Mouse (Mus musculus): ENCODE measurements around the gene Prickle3. TPM values are rescaled to one million over a fixed set of nuclear protein-coding genes. Genes with fewer than 3 reads are reported as not detected.

Prickle3 gene
- polyA plus RNA-seq (2014; fragmentation: Nextera tagmentation; extraction: Ambion mirVana): 2.4 and 3.1 TPM in 2 replicates

GRCm38 (mm10) chrX:7657221-7657639 lies at the start of gene Prickle3:
TSS of gene Prickle3 (plus strand) at chrX:7657260.
- Histone ChIP-seq H3K27me3 (ENCODE audit: control insufficient read depth, insufficient read depth, low read length) (no peaks in the 10 kb centered on the region), H3K9ac (ENCODE audit: low read length) (peak within 1 kb of the TSS; percentile 39), H3K4me2 (ENCODE audit: low read depth) (peak within 1 kb of the TSS; percentile 36), H3K9me3 (ENCODE audit: control insufficient read depth, low read length) (no peaks in the 10 kb centered on the region), H3K36me3 (ENCODE audit: control insufficient read depth, insufficient read depth, low read length) (no peaks in the 10 kb centered on the region), H3K27ac (ENCODE audit: low read depth, low read length) (no peak within 1 kb of the TSS), H3K4me3 (ENCODE audit: low read depth, low read length) (peak within 1 kb of the TSS; percentile 31), H3K4me1 (ENCODE audit: control insufficient read depth, insufficient read depth, low read length) (no peaks in the 10 kb centered on the region)
- DNase-seq (ENCODE audit: low spot score): no peak
- WGBS: 35% methylated on average over 26 of the region's 26 CpGs
- ATAC-seq (ENCODE audit: insufficient read depth, low FRiP score, low TSS enrichment): no peak

- DNase-seq (ENCODE audit: low spot score) (no peak), ATAC-seq (ENCODE audit: insufficient read depth, low FRiP score, low TSS enrichment) (0 out of 2 replicates have a peak, but pooled peaks have one; percentile 16)
- Histone ChIP-seq H3K27ac (ENCODE audit: low read depth, low read length) (no peak overlapping the region), H3K9me3 (ENCODE audit: control insufficient read depth, low read length) (no peaks in the 10 kb centered on the region), H3K4me1 (ENCODE audit: control insufficient read depth, insufficient read depth, low read length) (no peaks in the 10 kb centered on the region), H3K27me3 (ENCODE audit: control insufficient read depth, insufficient read depth, low read length) (no peaks in the 10 kb centered on the region), H3K9ac (ENCODE audit: low read length) (no peak overlapping the region), H3K4me3 (ENCODE audit: low read depth, low read length) (peak overlapping the region; percentile 22), H3K4me2 (ENCODE audit: low read depth) (peak overlapping the region; percentile 54), H3K36me3 (ENCODE audit: control insufficient read depth, insufficient read depth, low read length) (no peaks in the 10 kb centered on the region)
- WGBS: 16% methylated on average over 21 of the region's 21 CpGs
Measured at GRCm38 (mm10) chrX:7610035-7610434, 47.0 kb upstream of the Prickle3 start.

DNA sequence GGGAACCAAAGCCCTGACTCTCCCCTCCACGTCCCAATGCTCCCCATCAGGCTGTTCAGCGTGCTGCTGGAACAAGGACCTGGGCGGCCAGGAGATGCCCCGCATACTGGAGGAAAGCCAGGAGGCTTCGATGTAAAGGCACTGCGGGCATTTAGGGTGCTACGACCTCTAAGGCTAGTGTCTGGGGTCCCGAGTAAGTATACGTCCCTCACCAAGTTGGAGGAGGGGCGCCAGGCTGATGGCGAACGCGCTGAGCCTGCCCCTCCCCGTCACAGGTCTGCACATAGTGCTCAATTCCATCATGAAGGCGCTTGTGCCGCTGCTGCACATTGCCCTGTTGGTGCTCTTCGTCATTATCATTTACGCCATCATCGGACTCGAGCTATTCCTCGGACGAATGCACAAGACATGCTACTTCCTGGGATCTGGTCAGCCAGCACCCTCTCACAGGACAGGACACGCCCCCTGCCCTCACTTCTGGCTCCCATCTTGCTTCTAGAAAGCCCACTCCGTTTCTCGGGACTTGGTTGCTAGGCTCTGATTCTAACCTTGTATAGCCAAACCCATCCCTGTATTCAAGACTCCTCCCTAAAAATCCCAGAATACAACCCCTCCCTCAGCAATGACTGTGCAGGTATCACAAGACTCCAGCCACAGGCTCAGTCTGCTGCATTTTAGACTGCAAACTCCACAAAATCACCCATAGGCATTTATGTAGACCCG lies 46.4 kb upstream of the Prickle3 start:
- ATAC-seq (ENCODE audit: insufficient read depth, low FRiP score, low TSS enrichment): no peak
- peak overlapping the region; percentile 22 for H3K4me3 ChIP-seq (ENCODE audit: low read depth, low read length)
- no peaks in the 10 kb centered on the region for H3K36me3 ChIP-seq (ENCODE audit: control insufficient read depth, insufficient read depth, low read length)
- H3K9me3 ChIP-seq (ENCODE audit: control insufficient read depth, low read length): no peaks in the 10 kb centered on the region
- H3K4me2 ChIP-seq (ENCODE audit: low read depth): peak overlapping the region; percentile 54
- no peak overlapping the region for H3K27ac ChIP-seq (ENCODE audit: low read depth, low read length)
- DNase-seq (ENCODE audit: low spot score): peak; percentile 13
- no peaks in the 10 kb centered on the region for H3K4me1 ChIP-seq (ENCODE audit: control insufficient read depth, insufficient read depth, low read length)
- WGBS: 18% methylated on average over 26 of the region's 26 CpGs
- H3K9ac ChIP-seq (ENCODE audit: low read length): no peak overlapping the region
- H3K27me3 ChIP-seq (ENCODE audit: control insufficient read depth, insufficient read depth, low read length): no peaks in the 10 kb centered on the region

GRCm38 (mm10) chrX:7617889-7618551 lies 39.0 kb upstream of the Prickle3 start:
- no peaks in the 10 kb centered on the region for H3K4me1 ChIP-seq (ENCODE audit: control insufficient read depth, insufficient read depth, low read length)
- H3K9ac ChIP-seq (ENCODE audit: low read length): no peak overlapping the region
- H3K9me3 ChIP-seq (ENCODE audit: control insufficient read depth, low read length): no peaks in the 10 kb centered on the region
- H3K27ac ChIP-seq (ENCODE audit: low read depth, low read length): no peak overlapping the region
- no peak overlapping the region for H3K4me3 ChIP-seq (ENCODE audit: low read depth, low read length)
- no peak for ATAC-seq (ENCODE audit: insufficient read depth, low FRiP score, low TSS enrichment)
- H3K36me3 ChIP-seq (ENCODE audit: control insufficient read depth, insufficient read depth, low read length): no peaks in the 10 kb centered on the region
- no peaks in the 10 kb centered on the region for H3K27me3 ChIP-seq (ENCODE audit: control insufficient read depth, insufficient read depth, low read length)
- H3K4me2 ChIP-seq (ENCODE audit: low read depth): no peak overlapping the region
- 86% methylated on average over 12 of the region's 12 CpGs for WGBS
- no peak for DNase-seq (ENCODE audit: low spot score)

GRCm38 (mm10) chrX:7632560-7632959 lies 24.5 kb upstream of the Prickle3 start:
- Histone ChIP-seq H3K9ac (ENCODE audit: low read length) (no peak overlapping the region), H3K4me2 (ENCODE audit: low read depth) (no peak overlapping the region)

DNA sequence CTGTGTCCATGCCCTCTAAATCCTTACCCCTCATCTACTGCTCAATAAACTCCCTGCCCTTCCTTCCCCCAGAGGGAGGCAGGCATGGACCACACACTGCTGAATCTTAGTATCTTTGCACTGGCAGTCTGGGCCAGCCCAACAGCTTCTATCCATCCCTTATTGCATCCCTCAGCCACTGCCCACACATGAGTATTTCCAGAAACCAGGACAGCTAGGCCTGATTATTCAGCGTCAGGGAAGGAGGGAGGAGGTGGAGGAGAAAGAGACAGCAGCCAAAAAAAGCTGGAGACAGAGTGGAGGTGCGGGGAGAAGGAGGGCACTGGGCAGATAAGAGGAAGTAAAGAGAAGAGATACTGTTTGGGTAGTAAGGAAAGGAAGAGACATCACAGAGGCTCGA lies 22.0 kb upstream of the Prickle3 start:
- DNase-seq (ENCODE audit: low spot score) (no peak), ATAC-seq (ENCODE audit: insufficient read depth, low FRiP score, low TSS enrichment) (no peak)
- Histone ChIP-seq H3K27me3 (ENCODE audit: control insufficient read depth, insufficient read depth, low read length) (no peaks in the 10 kb centered on the region), H3K36me3 (ENCODE audit: control insufficient read depth, insufficient read depth, low read length) (no peaks in the 10 kb centered on the region), H3K9me3 (ENCODE audit: control insufficient read depth, low read length) (no peaks in the 10 kb centered on the region), H3K9ac (ENCODE audit: low read length) (no peak overlapping the region), H3K27ac (ENCODE audit: low read depth, low read length) (no peak overlapping the region), H3K4me2 (ENCODE audit: low read depth) (no peak overlapping the region), H3K4me1 (ENCODE audit: control insufficient read depth, insufficient read depth, low read length) (no peaks in the 10 kb centered on the region), H3K4me3 (ENCODE audit: low read depth, low read length) (no peak overlapping the region)
- WGBS: 66% methylated on average over 3 of the region's 3 CpGs

More at GRCm38 (mm10) chrX:7632560-7632959, 24.5 kb upstream of the Prickle3 start:
- H3K4me1 ChIP-seq (ENCODE audit: control insufficient read depth, insufficient read depth, low read length): no peaks in the 10 kb centered on the region
- no peak overlapping the region for H3K4me3 ChIP-seq (ENCODE audit: low read depth, low read length)
- H3K9me3 ChIP-seq (ENCODE audit: control insufficient read depth, low read length): no peaks in the 10 kb centered on the region
- ATAC-seq (ENCODE audit: insufficient read depth, low FRiP score, low TSS enrichment) (no peak), DNase-seq (ENCODE audit: low spot score) (no peak)
- H3K27me3 ChIP-seq (ENCODE audit: control insufficient read depth, insufficient read depth, low read length): no peaks in the 10 kb centered on the region
- H3K27ac ChIP-seq (ENCODE audit: low read depth, low read length): no peak overlapping the region
- WGBS: 97% methylated on average over 6 of the region's 6 CpGs
- no peaks in the 10 kb centered on the region for H3K36me3 ChIP-seq (ENCODE audit: control insufficient read depth, insufficient read depth, low read length)

GRCm38 (mm10) chrX:7638401-7639091 lies 18.5 kb upstream of the Prickle3 start, which contains the start of gene Syp:
TSS of gene Syp (plus strand) at chrX:7638471.
- WGBS: 20% methylated on average over 42 of the region's 42 CpGs
- peak; percentile 81 for ATAC-seq (ENCODE audit: insufficient read depth, low FRiP score, low TSS enrichment)

DNA sequence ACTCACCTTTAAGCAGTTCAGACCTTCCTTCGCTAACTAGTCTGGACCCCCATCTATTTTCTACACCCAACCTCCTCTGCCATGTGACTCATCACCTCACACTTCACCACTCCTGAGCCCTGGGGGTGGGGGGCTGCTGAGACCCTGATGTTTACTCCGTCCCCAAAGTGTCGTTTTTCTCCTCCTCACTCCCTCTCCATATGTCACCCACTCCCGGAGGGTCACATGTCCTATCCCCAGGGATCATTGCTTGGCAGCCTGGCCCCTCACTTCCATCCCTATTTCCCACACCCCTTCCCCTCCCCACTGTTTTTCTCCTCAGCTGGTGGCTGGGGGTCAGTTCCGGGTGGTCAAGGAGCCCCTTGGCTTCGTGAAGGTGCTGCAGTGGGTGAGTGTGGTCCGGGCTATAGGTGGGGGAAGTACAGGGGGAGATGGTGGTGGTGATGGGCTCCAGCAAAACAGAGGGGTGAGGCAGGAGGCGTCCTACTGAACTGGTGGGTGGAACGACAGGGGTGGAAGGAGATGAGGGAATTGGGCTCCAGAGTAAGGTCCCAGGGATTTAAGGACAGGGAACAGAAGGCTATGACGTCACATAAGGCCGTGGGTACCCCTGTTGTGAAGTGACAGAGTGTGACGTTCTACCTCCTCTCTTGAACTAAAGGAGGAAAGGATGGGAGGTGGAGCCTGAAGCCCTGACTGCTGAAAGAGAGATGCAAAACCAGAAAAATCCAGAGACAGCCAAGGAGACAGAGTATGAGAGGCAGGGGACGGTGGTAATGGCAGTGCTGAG lies 17.3 kb upstream of the Prickle3 start:
- H3K4me3 ChIP-seq (ENCODE audit: low read depth, low read length): peak overlapping the region; percentile 39
- no peak overlapping the region for H3K27ac ChIP-seq (ENCODE audit: low read depth, low read length)
- no peak for DNase-seq (ENCODE audit: low spot score)
- H3K4me1 ChIP-seq (ENCODE audit: control insufficient read depth, insufficient read depth, low read length): no peaks in the 10 kb centered on the region
- H3K9ac ChIP-seq (ENCODE audit: low read length): no peak overlapping the region
- H3K9me3 ChIP-seq (ENCODE audit: control insufficient read depth, low read length): no peaks in the 10 kb centered on the region
- peak overlapping the region; percentile 41 for H3K4me2 ChIP-seq (ENCODE audit: low read depth)
- 27% methylated on average over 13 of the region's 13 CpGs for WGBS
- ATAC-seq (ENCODE audit: insufficient read depth, low FRiP score, low TSS enrichment): peak; percentile 35
- no peaks in the 10 kb centered on the region for H3K27me3 ChIP-seq (ENCODE audit: control insufficient read depth, insufficient read depth, low read length)
- H3K36me3 ChIP-seq (ENCODE audit: control insufficient read depth, insufficient read depth, low read length): no peaks in the 10 kb centered on the region

More at GRCm38 (mm10) chrX:7638401-7639091, 18.5 kb upstream of the Prickle3 start, which contains the start of gene Syp:
- H3K9ac ChIP-seq (ENCODE audit: low read length): peak within 1 kb of the TSS; percentile 50
- peak within 1 kb of the TSS; percentile 39 for H3K4me3 ChIP-seq (ENCODE audit: low read depth, low read length)
- no peak within 1 kb of the TSS for H3K27ac ChIP-seq (ENCODE audit: low read depth, low read length)
- DNase-seq (ENCODE audit: low spot score): peak; percentile 86
- no peaks in the 10 kb centered on the region for H3K36me3 ChIP-seq (ENCODE audit: control insufficient read depth, insufficient read depth, low read length)
- H3K27me3 ChIP-seq (ENCODE audit: control insufficient read depth, insufficient read depth, low read length): no peaks in the 10 kb centered on the region
- no peaks in the 10 kb centered on the region for H3K4me1 ChIP-seq (ENCODE audit: control insufficient read depth, insufficient read depth, low read length)
- H3K9me3 ChIP-seq (ENCODE audit: control insufficient read depth, low read length): no peaks in the 10 kb centered on the region
- H3K4me2 ChIP-seq (ENCODE audit: low read depth): peak within 1 kb of the TSS; percentile 41
